Mouse (Mus musculus) MEL (cell line): Measurements from ENCODE around the gene Pla2g2f.

Source experiments
- CTCF ChIP-seq, 3 experiments: IDR thresholded peaks in 2 of 3; conservative IDR thresholded peaks in 1 of 3; 2 replicates each; pipeline ENCODE4 v1.5.1; 2011 to 2012; ENCODE audit warnings: low read length in 3 of 3, low read depth in 2 of 3, mild to moderate bottlenecking in 2 of 3, improper control_type of control experiment in 1 of 3, inconsistent platforms in 1 of 3, mixed read lengths in 1 of 3, moderate library complexity in 1 of 3; ENCODE audit not compliant: control insufficient read depth in 1 of 3, insufficient read depth in 1 of 3, poor library complexity in 1 of 3, severe bottlenecking in 1 of 3
- JUND ChIP-seq: IDR thresholded peaks from 2 replicates; pipeline ENCODE4 v1.6.1; 2011; ENCODE audit warnings: low read depth, mild to moderate bottlenecking, improper control_type of control experiment, low read length

- no peak for TF ChIP-seq CTCF (IDR thresholded peaks at IDR 0.05 in 2 of 3, conservative IDR thresholded peaks at IDR 0.05 in 1 of 3; ENCODE audit: control insufficient read depth in 1 of 3, insufficient read depth in 1 of 3, low read depth in 2 of 3, low read length in 3 of 3, poor library complexity in 1 of 3, severe bottlenecking in 1 of 3)
- no peak for TF ChIP-seq JUND
Measured at GRCm38 (mm10) chr4:138724354-138725126, 32.9 kb downstream of the Pla2g2f start, which contains the start of gene Pla2g2c.
